Mouse (Mus musculus) heart, postnatal 0 days (tissue): ENCODE data around the gene Bcar3.

Experiments
- CTCF ChIP-seq: IDR thresholded peaks from 2 replicates; pipeline ENCODE4 v1.5.1; 2016; ENCODE audit warnings: antibody characterized with exemption, control low read depth, low read depth
- EP300 ChIP-seq: IDR thresholded peaks from 2 replicates; pipeline ENCODE4 v1.6.1; 2016; ENCODE audit warnings: antibody characterized with exemption, low read depth

GRCm38 (mm10) chr3:122453875-122454274 lies 159.9 kb downstream of the Bcar3 start:
- TF ChIP-seq CTCF, result no peak
- no peak for TF ChIP-seq EP300
